ENCODE assay signal across 35 mouse cellular contexts in genomic region chr7:139961141-139961540, GRCm38 (mm10). TPM values are rescaled to one million over a fixed set of nuclear protein-coding genes. Genes with fewer than 3 reads are reported as not detected.
DNase-seq lines count a peak whose midpoint lies in the region; ATAC-seq lines count a peak whose summit lies in the region.
"Had no signal": no experiment of that assay in that cellular context is flagged by ENCODE, and none has a peak within 500 bp of the region (broad histone marks: within the 10 kb centered on the region; RNA-seq: fewer than 3 reads in every experiment).

No protein-coding gene starts in this region.

- no peaks in the 10 kb centered on the region for H3K27me3 ChIP-seq in forebrain, embryonic 16.5 days (replicated peaks; ENCODE audit: control insufficient read depth, insufficient read depth, low read length)
- H3K27me3 ChIP-seq in intestine, embryonic 16.5 days (replicated peaks; ENCODE audit: control insufficient read depth, insufficient read depth, low read length), result 0 out of 2 replicates have a peak, but pooled peaks cover 3% of the 10 kb centered on the region

- H3K9me3 ChIP-seq in forebrain, embryonic 16.5 days (ENCODE audit: control insufficient read depth, low read length), result no peaks in the 10 kb centered on the region
- no peaks in the 10 kb centered on the region for H3K9me3 ChIP-seq in intestine, embryonic 16.5 days (ENCODE audit: control insufficient read depth, low read length)
- H3K9me3 ChIP-seq: forebrain, embryonic 10.5 days; forebrain, embryonic 13.5 days; heart, embryonic 10.5 days; heart, embryonic 13.5 days had no signal

- H3K4me1 ChIP-seq in forebrain, embryonic 16.5 days (replicated peaks; ENCODE audit: control insufficient read depth, insufficient read depth, low read length), result peaks cover 3% of the 10 kb centered on the region; the same call in 1 of the 2 replicates
- H3K4me1 ChIP-seq in intestine, embryonic 16.5 days (ENCODE audit: control insufficient read depth, insufficient read depth, low read length), result peaks cover 7% of the 10 kb centered on the region; the same call in 1 of the 2 replicates

- no peaks in the 10 kb centered on the region for H3K36me3 ChIP-seq in forebrain, embryonic 16.5 days (ENCODE audit: control insufficient read depth, insufficient read depth)
- no peaks in the 10 kb centered on the region for H3K36me3 ChIP-seq in intestine, embryonic 16.5 days (ENCODE audit: control insufficient read depth, insufficient read depth, low read length)
- H3K36me3 ChIP-seq: forebrain, embryonic 10.5 days; heart, embryonic 10.5 days; heart, embryonic 13.5 days had no signal

- H3K4me3 ChIP-seq in forebrain, embryonic 16.5 days (replicated peaks; ENCODE audit: low read length), result no peak overlapping the region
- H3K4me3 ChIP-seq in intestine, embryonic 16.5 days (ENCODE audit: low read length), result no peak overlapping the region
- H3K4me3 ChIP-seq: forebrain, embryonic 10.5 days; forebrain, embryonic 13.5 days; heart, adult 2 months; heart, embryonic 10.5 days; heart, embryonic 13.5 days had no signal

- DNase-seq in ovary, postnatal 36 days (ENCODE audit: low spot score), result peak; percentile 76
- no peak for DNase-seq in ovary, postnatal 14 days (ENCODE audit: low spot score)
- DNase-seq in adrenal gland, postnatal 10 days, result peak; percentile 80
- DNase-seq in adrenal gland, postnatal 36 days, result peak; percentile 80 to 84
- peak; percentile 85 for DNase-seq in testis, postnatal 14 days (ENCODE audit: low spot score)
- no peak for DNase-seq in gastrocnemius, postnatal 10 days
- DNase-seq: cerebellum, adult 11 months; cerebellum, adult 2 months; cerebellum, adult 9-11 months; cerebellum, postnatal 36 days; forebrain, postnatal 0 days; gastrocnemius, postnatal 36 days; heart, adult 2 months; heart, postnatal 14 days; heart, postnatal 4 days had no signal

- no peak overlapping the region for H3K27ac ChIP-seq in forebrain, embryonic 16.5 days (ENCODE audit: low read length)
- no peak overlapping the region for H3K27ac ChIP-seq in intestine, embryonic 16.5 days (ENCODE audit: low read length)
- H3K27ac ChIP-seq: forebrain, embryonic 10.5 days; forebrain, embryonic 13.5 days; heart, adult 2 months; heart, embryonic 10.5 days; heart, embryonic 13.5 days; hindbrain, embryonic 14.5 days; hindbrain, postnatal 0 days had no signal

- WGBS in forebrain, embryonic 16.5 days, result 93% methylated on average over 10 of the region's 10 CpGs
- WGBS in intestine, embryonic 16.5 days, result 85% methylated on average over 10 of the region's 10 CpGs

- no peak overlapping the region for H3K9ac ChIP-seq in forebrain, embryonic 16.5 days (replicated peaks; ENCODE audit: low read depth, low read length)
- no peak overlapping the region for H3K9ac ChIP-seq in intestine, embryonic 16.5 days (ENCODE audit: low read depth, low read length)
- H3K9ac ChIP-seq: forebrain, embryonic 13.5 days; forebrain, postnatal 0 days; heart, embryonic 13.5 days; hindbrain, embryonic 14.5 days had no signal

- no peak overlapping the region for H3K4me2 ChIP-seq in forebrain, embryonic 16.5 days (ENCODE audit: low read length)
- H3K4me2 ChIP-seq in intestine, embryonic 16.5 days (ENCODE audit: low read depth, low read length), result no peak overlapping the region
- H3K4me2 ChIP-seq: forebrain, embryonic 13.5 days; heart, embryonic 13.5 days; hindbrain, embryonic 14.5 days had no signal

- no peak for ATAC-seq in forebrain, embryonic 16.5 days
- ATAC-seq in intestine, embryonic 16.5 days, result no peak
- ATAC-seq: activated CD4-positive, CD25-positive, alpha-beta regulatory T cell, adult 4 months; CD4-positive, CD25-positive, alpha-beta regulatory T cell, adult 4 months; forebrain, embryonic 13.5 days; forebrain, postnatal 0 days; hindbrain, postnatal 0 days; inflammation-experienced regulatory T-cells, adult 6 months; intestine, postnatal 0 days had no signal

RNA-seq across cellular contexts. Expression of gene 6430531B16Rik, which starts 17.4 kb away (rescaled TPM):
- total RNA-seq in adrenal gland, postnatal 10 days (2021), result under 1 TPM in 1 of 2 experiments, not detected in 1; 0.39 TPM
- total RNA-seq in adrenal gland, postnatal 36 days (2021), result not detected
- polyA plus RNA-seq in forebrain, embryonic 16.5 days (2015; fragmentation: Nextera tagmentation; extraction: Ambion mirVana), result 0.62 and 0.87 TPM in 2 replicates
- not detected for total RNA-seq in gastrocnemius, postnatal 10 days (2021)
- polyA plus RNA-seq in intestine, embryonic 16.5 days (2015; fragmentation: Nextera tagmentation; extraction: Ambion mirVana), result 0.13 TPM in 1 of 2 replicates, not detected in the other
- total RNA-seq: adrenal gland, adult 18-20 months; gastrocnemius, adult 8-10 months; gastrocnemius, postnatal 36 days; heart, adult 2 months; heart, postnatal 14 days; heart, postnatal 4 days; MEL had no signal

RNA-seq across cellular contexts. Expression of gene Utf1, which starts 17.6 kb away (rescaled TPM):
- total RNA-seq in adrenal gland, postnatal 10 days (2021), result under 1 TPM in 1 of 2 experiments, not detected in 1; 0.24 TPM
- not detected for total RNA-seq in adrenal gland, postnatal 36 days (2021)
- not detected in 2 replicates for polyA plus RNA-seq in forebrain, embryonic 16.5 days (2015; fragmentation: Nextera tagmentation; extraction: Ambion mirVana)
- not detected for total RNA-seq in gastrocnemius, postnatal 10 days (2021)
- polyA plus RNA-seq in intestine, embryonic 16.5 days (2015; fragmentation: Nextera tagmentation; extraction: Ambion mirVana), result not detected in 2 replicates
- total RNA-seq: adrenal gland, adult 18-20 months; forebrain, postnatal 0 days; gastrocnemius, adult 8-10 months; gastrocnemius, postnatal 36 days; granulocyte monocyte progenitor cell, adult 5-6 weeks; heart, adult 2 months; heart, postnatal 14 days; heart, postnatal 4 days; hindbrain, postnatal 0 days; MEL had no signal
- polyA plus RNA-seq: C2C12; embryonic facial prominence, embryonic 11.5 days; embryonic facial prominence, embryonic 14.5 days; forebrain, embryonic 10.5 days; forebrain, embryonic 13.5 days; forebrain, postnatal 0 days; heart, adult 2 months; heart, embryonic 13.5 days; hindbrain, embryonic 11.5 days; hindbrain, embryonic 14.5 days; hindbrain, postnatal 0 days; intestine, postnatal 0 days had no signal

RNA-seq across cellular contexts. Expression of gene Adam8, which starts 31.2 kb away (rescaled TPM):
- 1 to 10 TPM; 1.9 to 2.9 TPM for total RNA-seq in adrenal gland, postnatal 10 days (2021)
- total RNA-seq in adrenal gland, postnatal 36 days (2021), result 1 to 10 TPM in 1 of 2 experiments, under 1 TPM in 1; 0.69 to 4.6 TPM
- polyA plus RNA-seq in forebrain, embryonic 16.5 days (2015; fragmentation: Nextera tagmentation; extraction: Ambion mirVana), result 3.3 and 4.7 TPM in 2 replicates
- 1 to 10 TPM in 1 of 2 experiments, under 1 TPM in 1; 0.35 to 1.1 TPM for total RNA-seq in gastrocnemius, postnatal 10 days (2021)
- polyA plus RNA-seq in intestine, embryonic 16.5 days (2015; fragmentation: Nextera tagmentation; extraction: Ambion mirVana), result 1.0 and 1.2 TPM in 2 replicates

Comparison
In these comparisons a context has a peak if more than half of its experiments do, and no peak if none do; other contexts are left out.
1. DNase-seq: peak in ovary, postnatal 36 days (single experiment), adrenal gland, postnatal 10 days (single experiment), adrenal gland, postnatal 36 days (2 of 2) and testis, postnatal 14 days (single experiment); none in ovary, postnatal 14 days (single experiment) and gastrocnemius, postnatal 10 days (single experiment).